Mouse (Mus musculus): Measurements from ENCODE around the gene Itpr3.

Gene Itpr3

DNA sequence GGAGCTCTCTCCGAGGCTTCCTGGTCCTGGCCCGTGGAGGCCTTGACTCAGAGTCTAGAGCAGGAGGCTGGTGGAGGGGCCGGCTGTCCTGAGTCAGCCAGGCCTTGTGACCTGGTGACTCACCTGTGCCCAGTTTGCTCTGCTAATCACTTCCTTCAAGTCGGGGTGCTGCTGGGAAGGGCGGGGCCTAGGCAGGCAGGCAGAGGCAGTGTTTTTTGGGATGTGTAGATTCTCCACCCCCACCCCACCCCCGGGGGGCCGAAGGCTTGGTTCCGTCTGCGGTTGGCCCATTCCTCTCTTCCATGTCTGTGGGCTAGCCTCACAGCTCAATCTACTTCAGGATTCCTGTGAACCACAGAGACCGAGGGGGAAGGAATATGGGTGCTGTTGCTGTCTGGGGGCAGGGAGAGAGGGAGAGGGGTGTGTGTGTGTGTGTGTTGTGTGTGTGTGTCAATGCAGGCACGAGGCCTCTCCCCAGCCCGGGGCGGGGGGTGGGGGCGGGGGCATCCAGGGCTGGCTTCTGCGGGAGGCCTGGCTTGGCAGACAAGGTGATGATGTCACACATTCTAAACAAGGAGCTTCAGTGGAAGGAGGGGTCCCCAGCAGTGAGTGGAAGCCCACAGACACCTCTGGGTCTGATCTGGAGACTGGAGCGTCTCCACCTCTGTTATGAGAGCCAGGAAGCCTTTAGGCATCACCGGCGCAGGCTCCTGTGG is 18.6 kb upstream of the Itpr3 start:
- DNase-seq: no peak

DNA sequence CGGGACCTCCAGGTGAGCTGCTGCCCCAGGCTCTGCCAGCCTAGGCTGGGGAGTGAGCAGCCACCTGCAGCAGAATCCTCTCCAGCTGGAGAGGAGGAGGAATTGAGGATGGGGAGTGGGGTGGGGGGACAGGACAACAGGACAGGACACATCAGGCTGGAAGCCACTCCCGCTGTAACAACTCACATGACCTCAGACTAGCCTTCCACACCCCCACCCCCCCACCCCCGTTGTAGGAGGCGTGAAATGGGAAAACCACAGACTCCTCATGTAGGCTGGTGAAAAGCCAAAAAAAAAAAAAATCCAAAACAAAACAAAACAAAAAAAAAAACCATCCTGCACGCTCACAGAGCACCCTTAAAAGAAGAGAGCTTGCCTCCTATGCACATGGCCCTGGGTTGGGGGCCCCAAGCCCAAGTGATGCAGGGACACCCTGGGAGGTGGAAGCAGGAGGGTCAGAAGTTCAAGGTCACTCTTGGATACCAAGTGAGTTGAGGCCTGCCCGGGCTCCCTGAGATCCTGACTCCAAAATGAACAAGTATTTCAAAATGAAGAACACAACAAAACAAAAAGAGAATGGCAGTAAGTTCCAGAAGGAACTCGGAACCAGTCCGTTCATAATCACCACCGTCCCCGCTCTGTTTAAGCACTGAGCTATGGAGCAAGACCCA is 17.5 kb upstream of the Itpr3 start:
- no peak for DNase-seq

DNA sequence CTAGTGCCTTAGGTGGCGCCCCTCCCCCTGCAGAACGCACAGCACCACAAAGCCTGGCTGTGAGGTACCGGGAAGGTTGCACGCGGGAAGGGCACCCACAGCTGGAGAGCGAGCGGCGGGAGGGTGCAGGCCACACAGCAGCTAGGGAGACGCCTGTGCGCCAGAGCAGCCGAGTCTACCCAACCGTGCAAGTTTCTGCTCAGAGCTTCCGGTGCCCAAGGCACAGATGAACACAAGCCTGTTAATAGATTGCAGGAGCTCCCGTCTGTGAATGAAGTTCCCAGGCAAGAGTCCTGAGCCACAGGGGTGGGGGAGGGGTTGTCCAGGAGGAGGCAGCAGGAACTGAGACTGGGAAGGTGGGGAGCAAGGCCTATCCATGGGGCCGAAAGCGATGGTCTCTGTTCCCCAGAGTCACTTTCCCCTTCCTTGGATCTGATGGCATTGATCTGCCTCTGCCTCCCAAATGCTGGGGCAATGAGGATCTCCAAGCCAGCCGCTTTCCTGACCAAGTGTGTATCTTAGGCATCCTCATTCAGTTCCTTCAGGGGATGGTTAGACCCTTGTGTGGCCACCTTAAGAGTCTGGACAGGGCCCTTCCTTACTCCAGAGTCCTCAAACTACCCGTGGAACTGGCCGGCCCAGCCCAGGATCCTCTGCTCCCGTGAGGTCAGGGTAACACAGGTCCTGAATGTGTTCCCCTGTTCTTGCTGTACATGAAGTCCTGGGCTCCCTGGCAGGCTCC is 16.6 kb upstream of the Itpr3 start:
- DNase-seq: no peak

GRCm38 (mm10) chr17:27041046-27041786 is 15.9 kb upstream of the Itpr3 start:
- no peak for DNase-seq

- no peak for DNase-seq
Measured at GRCm38 (mm10) chr17:27041787-27042055, 15.4 kb upstream of the Itpr3 start.

- DNase-seq: no peak
Measured at GRCm38 (mm10) chr17:27042840-27043239, 14.3 kb upstream of the Itpr3 start.

DNA sequence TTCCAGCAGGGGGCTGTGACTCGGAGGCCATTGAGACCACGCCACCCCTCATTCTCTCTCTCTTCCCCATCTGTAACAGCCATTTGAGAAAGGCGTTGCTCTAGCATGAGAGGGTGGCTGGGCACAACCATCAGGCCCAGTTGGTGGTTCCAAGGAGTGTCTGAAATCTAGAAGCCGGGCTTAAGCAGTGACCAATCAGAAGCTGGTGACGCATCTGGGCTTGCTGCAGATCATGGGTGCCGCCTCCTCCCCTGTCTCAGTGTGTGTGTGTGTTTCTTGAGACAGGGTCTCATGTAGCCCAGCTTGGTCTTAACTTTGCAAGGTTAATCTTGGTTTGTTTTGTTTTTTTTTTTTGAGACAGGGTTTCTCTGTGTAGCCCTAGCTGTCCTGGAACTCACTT is 11.9 kb upstream of the Itpr3 start:
- no peak for DNase-seq

- DNase-seq: no peak
Measured at GRCm38 (mm10) chr17:27047762-27048444, 9.2 kb upstream of the Itpr3 start.

- no peak for DNase-seq
Measured at GRCm38 (mm10) chr17:27048445-27049239, 8.5 kb upstream of the Itpr3 start.

DNA sequence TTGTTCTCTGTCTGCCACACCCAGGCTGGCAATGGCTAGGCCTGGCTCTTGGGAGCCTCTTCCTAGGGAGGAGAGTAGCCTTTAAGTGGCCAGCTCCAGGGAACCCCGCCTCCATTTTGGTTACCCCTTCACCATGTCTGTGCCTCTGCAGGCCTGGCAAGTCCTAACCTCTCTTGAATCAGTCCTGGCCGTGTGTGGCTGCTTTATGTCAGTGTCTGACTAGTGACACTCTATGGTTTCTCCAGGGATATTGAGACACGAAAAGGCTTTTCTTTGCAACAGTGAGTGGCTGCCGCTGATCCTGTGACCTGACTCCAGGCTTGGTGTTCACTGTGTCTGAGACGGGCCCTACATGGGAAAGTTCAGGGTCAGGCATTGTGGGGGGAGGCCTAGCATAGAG is 6.3 kb upstream of the Itpr3 start:
- no peak for DNase-seq

DNA sequence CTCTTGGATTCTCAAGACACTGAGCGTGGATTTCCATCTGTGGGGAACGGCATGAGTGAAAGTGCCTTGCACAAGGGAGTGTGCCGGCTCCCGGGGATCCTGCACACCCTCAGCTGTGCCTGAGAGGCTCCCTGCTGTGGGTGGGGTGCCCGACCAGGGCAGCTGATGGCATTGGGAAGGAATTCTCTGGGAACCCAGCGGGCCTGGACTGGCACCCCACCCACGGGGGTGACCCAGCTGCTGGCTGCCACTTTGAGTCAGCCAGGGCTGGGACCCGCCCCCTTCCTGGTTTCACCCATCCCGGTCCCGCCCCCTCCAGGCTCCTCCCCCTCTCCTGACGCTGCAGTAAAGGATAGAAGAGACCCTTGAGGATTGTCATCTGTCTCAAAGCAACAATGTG is 5.6 kb upstream of the Itpr3 start:
- no peak for DNase-seq

- no peak for DNase-seq
Measured at GRCm38 (mm10) chr17:27056170-27056569, 934 bp upstream of the Itpr3 start.

GRCm38 (mm10) chr17:27057517-27058055 is 482 bp downstream of the Itpr3 start:
- no peak for DNase-seq

DNA sequence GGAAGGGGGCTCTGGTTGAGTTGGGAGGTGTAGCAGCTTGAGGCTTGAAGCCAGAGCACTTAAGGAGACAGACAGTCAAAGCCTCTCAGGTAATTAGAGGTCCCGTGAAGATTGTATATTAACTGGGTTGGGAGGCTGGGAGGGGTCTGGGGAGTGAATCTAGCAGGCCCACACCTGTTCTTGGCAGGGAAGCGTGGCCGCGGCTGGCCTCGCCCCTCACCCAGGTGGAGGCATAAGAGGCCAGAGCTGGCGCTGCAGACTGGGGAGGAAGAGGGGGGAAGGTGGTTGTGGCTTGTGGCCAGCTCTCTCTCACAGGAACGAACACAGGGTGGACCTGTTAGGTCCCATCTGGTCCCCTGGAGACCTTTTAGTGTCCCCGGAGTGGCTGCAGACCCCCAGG is 3.6 kb downstream of the Itpr3 start:
- DNase-seq: no peak

DNA sequence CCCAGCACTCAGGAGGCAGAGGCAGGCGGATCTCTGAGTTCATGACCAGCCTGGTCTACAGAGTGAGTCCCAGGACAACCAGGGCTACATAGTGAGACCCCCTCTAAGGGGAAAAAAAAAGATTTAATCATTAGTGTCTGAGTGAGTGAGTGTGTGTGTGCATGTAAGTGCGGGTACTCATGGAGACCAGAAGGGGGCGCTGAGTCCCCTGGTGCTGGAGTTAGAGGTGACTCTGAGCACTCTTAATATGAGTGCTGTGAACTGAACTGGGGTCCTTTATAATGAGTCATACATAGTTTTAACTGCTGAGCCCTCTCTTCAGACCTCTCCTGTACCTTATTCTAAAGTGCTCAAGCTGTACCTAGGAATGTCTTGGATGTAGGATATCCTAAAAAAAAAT is 4.6 kb downstream of the Itpr3 start:
- no peak for DNase-seq

DNA sequence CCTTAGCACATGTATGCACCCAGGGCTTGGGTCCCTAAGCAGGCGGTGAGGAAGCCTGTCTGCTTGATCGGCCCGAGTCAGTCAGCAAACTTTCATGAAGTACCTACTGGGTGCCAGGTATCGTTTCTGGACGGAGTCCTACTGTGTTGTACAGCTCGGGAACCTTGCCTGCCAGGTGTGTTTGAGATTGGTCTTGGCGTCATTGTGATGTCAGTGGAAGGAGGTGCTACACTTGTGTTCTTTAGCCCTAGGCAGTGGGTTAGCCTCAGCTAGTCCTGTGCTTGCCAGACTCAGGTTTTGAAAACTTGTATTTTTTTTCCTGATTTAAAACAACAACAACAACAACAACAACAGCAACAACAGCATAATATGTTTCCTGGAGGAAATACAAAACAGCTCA is 5.6 kb downstream of the Itpr3 start:
- DNase-seq: no peak

GRCm38 (mm10) chr17:27063717-27064116 is 6.6 kb downstream of the Itpr3 start:
- no peak for DNase-seq

DNA sequence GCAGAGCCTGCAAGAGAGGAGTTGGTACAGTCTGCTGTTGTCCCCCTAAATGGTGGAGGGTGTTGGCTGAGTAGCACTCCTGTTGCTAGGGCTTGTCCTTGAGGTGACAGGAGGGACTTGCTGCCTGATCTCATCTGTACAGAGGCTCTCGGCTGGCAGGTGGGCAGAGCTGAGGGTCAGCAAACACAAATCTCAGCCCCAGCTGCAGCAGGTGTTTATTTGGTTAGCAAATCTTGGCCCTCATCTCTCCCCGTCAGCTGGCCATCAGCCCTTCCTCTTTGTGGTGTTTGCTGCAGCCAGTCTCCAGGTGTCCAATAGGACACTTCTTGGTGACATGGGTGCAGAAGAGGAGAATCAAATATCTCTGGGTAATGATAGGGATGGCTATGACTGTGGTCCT is 7.1 kb downstream of the Itpr3 start:
- DNase-seq: no peak

DNA sequence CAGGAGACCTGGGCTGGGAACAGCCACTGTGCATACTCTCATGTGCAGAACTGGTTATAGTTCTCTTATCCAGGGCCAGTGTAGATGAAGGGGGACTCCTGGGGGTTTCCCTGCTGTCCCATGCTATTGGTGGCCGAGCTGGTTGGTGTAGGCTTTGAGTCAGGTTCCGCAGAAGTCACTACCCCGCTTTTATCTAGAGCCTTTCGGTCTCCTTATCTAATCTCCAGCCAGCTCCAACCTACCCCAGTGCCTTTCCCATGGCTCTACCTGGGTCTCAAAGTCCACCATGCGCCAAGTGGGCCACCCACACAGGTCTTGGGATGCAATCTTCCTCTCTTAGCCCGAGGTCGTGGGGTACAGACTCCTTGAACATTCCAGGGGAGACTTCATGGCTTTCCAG is 9.0 kb downstream of the Itpr3 start:
- DNase-seq: no peak

GRCm38 (mm10) chr17:27069071-27069470 is 12.0 kb downstream of the Itpr3 start:
- no peak for DNase-seq

- DNase-seq: no peak
Measured at GRCm38 (mm10) chr17:27070913-27071312, 13.8 kb downstream of the Itpr3 start.

DNA sequence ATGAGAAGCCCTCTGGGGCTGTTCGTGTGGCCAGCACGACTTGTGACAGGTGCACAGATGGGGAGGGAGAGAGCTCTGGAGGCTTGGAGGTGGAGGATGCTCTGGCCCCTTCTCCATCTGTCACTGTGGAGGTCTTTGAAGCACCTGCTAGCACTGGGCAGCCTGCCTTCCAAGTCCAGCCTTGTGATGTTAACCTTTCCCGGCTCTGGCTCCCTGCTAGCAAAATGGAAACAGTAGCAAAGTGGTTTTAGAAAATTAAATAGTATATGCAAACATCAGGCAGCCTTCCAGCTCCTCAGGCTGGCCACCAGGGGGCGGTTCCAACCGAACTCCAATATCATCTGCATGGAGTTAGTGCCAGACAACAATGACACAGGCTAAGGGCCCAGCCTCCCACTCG is 14.5 kb downstream of the Itpr3 start:
- DNase-seq: no peak
